Mouse (Mus musculus) cortical plate, adult 2 months (tissue): Measurements from ENCODE around the gene Sap30bp. TPM values are rescaled to one million over a fixed set of nuclear protein-coding genes. Genes with fewer than 3 reads are reported as not detected.
A peak's percentile ranks its signal among the peaks of the same experiment; 100 is the strongest.

Experiments
- H3K27ac ChIP-seq: fragments of 200-500 bp; 2 replicates; pipeline ENCODE4 v1.5.1; 2012; ENCODE audit warnings: low read length, control low read depth, inconsistent platforms; ENCODE audit not compliant: insufficient read depth
- H3K4me1 ChIP-seq: fragments of 200-500 bp; 2 replicates; pipeline ENCODE4 v1.6.1; 2011; ENCODE audit warnings: low read length; ENCODE audit not compliant: control insufficient read depth, insufficient read depth
- H3K4me3 ChIP-seq: fragments of 200-500 bp; 2 replicates; pipeline ENCODE4 v1.5.1; 2011; ENCODE audit warnings: mild to moderate bottlenecking, low read length, control low read depth; ENCODE audit not compliant: insufficient read depth
- CTCF ChIP-seq: fragments of 200-500 bp; IDR thresholded peaks from 2 replicates; pipeline ENCODE4 v1.5.1; 2011; ENCODE audit warnings: mild to moderate bottlenecking, control low read depth, low read length; ENCODE audit not compliant: insufficient read depth; ENCODE audit errors: extremely low read depth
- POLR2A ChIP-seq: fragments of 200-500 bp; IDR thresholded peaks from 2 replicates; pipeline ENCODE4 v1.6.1; 2011; ENCODE audit warnings: mild to moderate bottlenecking, low read length, control low read depth; ENCODE audit not compliant: insufficient read depth; ENCODE audit errors: extremely low read depth
- polyA plus RNA-seq: library from polyadenylated mRNA; depleted of rRNA; stranded (reverse); fragments of >200 nt; gene quantifications from 2 replicates; pipeline ENCODE4 v1.2.3, GENCODE M21; 2012

Gene Sap30bp
- polyA plus RNA-seq, 1 experiment, result 57.0 TPM

- Histone ChIP-seq H3K27ac (no peak overlapping the region), H3K4me1 (no peaks in the 10 kb centered on the region), H3K4me3 (no peak overlapping the region)
- TF ChIP-seq POLR2A (no peak), CTCF (no peak)
Measured at GRCm38 (mm10) chr11:115946221-115946828, 13.2 kb downstream of the Sap30bp start.

DNA sequence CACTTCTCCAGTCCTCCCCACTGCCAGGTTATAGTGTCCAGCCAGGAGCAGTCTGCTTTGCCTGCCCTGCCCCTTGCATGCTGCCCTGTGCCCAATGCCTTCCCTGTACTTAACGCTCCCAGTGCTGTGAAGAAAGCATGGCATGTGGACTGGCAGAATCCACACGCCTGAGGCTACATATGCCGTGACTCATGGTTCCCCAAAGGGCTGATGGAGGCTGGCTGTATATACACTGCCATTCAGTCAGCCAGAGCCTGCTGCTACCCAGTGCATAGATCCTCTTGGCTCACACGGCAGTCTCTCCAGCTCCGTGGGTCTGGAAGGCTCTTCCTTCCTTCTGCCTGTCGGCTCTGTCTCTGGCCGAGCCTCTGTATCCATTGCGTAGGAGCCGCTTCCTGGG, 15.2 kb downstream of the Sap30bp start:
- TF ChIP-seq POLR2A (no peak), CTCF (no peak)
- Histone ChIP-seq H3K27ac (no peak overlapping the region), H3K4me3 (no peak overlapping the region), H3K4me1 (no peaks in the 10 kb centered on the region)

DNA sequence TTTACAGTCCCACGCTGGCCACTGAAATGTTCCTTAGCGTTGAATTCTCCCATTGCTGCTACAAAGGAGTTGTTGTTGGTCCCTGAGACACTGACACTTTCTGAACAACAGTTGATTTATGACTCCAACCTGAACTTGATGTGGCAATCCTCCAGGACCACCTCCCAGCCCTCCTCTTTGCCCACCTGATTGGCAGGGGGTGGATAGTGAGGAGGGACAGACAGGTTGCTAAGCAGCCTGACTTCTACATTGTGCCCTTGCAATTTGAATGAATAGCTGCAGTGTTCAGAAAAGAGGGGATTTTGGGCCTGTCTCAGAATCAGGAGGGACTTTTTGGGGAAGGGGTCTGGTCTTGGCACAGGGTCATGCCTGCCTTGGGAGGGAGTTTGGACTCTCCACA, 17.6 kb downstream of the Sap30bp start:
- no peaks in the 10 kb centered on the region for H3K4me1 ChIP-seq
- H3K27ac ChIP-seq, result no peak overlapping the region

DNA sequence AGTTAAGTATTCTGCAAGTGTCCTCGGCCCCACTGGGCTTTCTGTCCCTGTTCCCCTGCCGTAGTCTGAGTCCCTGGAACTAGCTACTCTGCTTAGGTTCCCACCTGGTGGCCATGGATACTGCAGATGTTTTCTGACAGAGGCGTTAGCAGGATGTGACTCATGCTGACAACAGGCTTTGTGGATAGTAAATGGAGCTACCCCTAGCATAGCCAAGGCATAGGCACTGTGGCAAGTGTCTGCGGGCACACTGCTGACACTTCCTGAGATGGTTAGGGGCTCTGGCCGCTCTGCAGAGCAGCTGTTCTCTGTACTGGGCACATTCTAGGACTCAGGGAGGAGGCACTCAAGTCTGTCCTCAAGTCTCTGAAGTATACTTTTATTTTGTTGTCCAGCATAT, 21.6 kb downstream of the Sap30bp start:
- no peak for TF ChIP-seq POLR2A
- no peaks in the 10 kb centered on the region for H3K4me1 ChIP-seq
- H3K27ac ChIP-seq, result no peak overlapping the region

More for the DNA sequence above, 17.6 kb downstream of the Sap30bp start:
- no peak overlapping the region for H3K4me3 ChIP-seq
- TF ChIP-seq POLR2A (no peak), CTCF (no peak)

GRCm38 (mm10) chr11:115955195-115955858, 22.2 kb downstream of the Sap30bp start:
- TF ChIP-seq CTCF (no peak), POLR2A (no peak)
- no peaks in the 10 kb centered on the region for H3K4me1 ChIP-seq
- H3K27ac ChIP-seq, result peak overlapping the region; percentile 62; the same call in 1 of the 2 replicates
- no peak overlapping the region for H3K4me3 ChIP-seq

More for the DNA sequence above, 21.6 kb downstream of the Sap30bp start:
- no peak overlapping the region for H3K4me3 ChIP-seq

DNA sequence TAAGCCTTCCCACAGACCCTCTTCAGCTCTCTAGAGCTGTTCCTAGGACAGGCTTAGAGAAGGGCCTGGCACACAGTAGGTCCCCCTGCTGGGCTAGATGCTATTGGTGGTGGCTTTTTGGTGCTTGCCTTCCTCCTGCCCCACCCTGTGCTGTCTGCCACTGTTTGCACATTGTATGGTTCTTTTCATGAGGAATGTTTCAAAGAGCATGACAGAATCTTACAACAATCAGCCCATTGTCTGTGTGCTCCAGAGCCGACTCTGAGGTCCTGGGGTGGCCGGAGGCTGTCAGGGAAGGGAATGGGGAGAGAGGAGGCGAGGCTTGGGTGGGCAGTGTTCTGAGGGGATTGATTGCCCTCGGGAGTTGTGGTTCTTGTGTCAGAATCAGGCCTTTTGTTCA, 23.4 kb downstream of the Sap30bp start:
- Histone ChIP-seq H3K27ac (0 out of 2 replicates have a peak overlapping the region, but pooled peaks have one; percentile 66), H3K4me3 (no peak overlapping the region), H3K4me1 (no peaks in the 10 kb centered on the region)
- TF ChIP-seq CTCF, result no peak
- no peak for TF ChIP-seq POLR2A

GRCm38 (mm10) chr11:115957971-115958370, 24.9 kb downstream of the Sap30bp start:
- Histone ChIP-seq H3K4me1 (no peaks in the 10 kb centered on the region), H3K27ac (no peak overlapping the region), H3K4me3 (no peak overlapping the region)
- TF ChIP-seq CTCF (no peak), POLR2A (no peak)

GRCm38 (mm10) chr11:115959018-115959417, 25.9 kb downstream of the Sap30bp start:
- no peaks in the 10 kb centered on the region for H3K4me1 ChIP-seq
- no peak for TF ChIP-seq POLR2A
- TF ChIP-seq CTCF, result no peak
- H3K4me3 ChIP-seq, result no peak overlapping the region
- H3K27ac ChIP-seq, result no peak overlapping the region

GRCm38 (mm10) chr11:115962651-115963412, 29.8 kb downstream of the Sap30bp start:
- no peaks in the 10 kb centered on the region for H3K4me1 ChIP-seq
- no peak overlapping the region for H3K4me3 ChIP-seq
- no peak for TF ChIP-seq CTCF
- no peak for TF ChIP-seq POLR2A
- H3K27ac ChIP-seq, result no peak overlapping the region
